Mouse (Mus musculus) adrenal gland, postnatal 36 days (tissue): ENCODE results near the gene Gm42906. TPM values are rescaled to one million over a fixed set of nuclear protein-coding genes. Genes with fewer than 3 reads are reported as not detected.

Experiments
- DNase-seq, 2 experiments: peaks; one replicate each; pipeline ENCODE4 v3.0.0; 2021; ENCODE audit warnings: mixed read lengths in 1 of 2
- total RNA-seq, 2 experiments: library from RNA; stranded (reverse); gene quantifications; 2 replicates each; pipeline ENCODE4 v1.2.3; 2021

The Gm42906 gene
- total RNA-seq, 2 experiments from 2014 or later, result not detected

DNA sequence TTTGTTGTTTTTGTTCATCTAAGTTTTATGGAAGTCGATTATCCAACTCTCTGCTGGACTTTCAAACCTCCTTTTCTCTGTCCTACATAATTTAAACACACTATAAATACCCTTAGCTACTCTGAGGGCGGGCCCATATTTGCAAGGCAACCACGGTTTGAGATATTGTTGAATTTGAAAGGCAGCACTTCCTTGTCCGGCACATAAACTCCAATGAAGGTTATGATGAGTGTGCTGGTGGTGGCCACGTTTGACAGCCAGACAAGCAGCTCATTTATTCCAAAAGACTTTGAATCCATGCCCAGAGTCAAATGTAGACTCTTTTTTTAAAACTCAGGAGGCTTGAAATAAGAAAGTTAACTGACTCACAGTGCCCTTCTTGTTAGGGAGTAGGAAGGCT is 33.3 kb downstream of the Gm42906 start:
- no peak for DNase-seq

DNA sequence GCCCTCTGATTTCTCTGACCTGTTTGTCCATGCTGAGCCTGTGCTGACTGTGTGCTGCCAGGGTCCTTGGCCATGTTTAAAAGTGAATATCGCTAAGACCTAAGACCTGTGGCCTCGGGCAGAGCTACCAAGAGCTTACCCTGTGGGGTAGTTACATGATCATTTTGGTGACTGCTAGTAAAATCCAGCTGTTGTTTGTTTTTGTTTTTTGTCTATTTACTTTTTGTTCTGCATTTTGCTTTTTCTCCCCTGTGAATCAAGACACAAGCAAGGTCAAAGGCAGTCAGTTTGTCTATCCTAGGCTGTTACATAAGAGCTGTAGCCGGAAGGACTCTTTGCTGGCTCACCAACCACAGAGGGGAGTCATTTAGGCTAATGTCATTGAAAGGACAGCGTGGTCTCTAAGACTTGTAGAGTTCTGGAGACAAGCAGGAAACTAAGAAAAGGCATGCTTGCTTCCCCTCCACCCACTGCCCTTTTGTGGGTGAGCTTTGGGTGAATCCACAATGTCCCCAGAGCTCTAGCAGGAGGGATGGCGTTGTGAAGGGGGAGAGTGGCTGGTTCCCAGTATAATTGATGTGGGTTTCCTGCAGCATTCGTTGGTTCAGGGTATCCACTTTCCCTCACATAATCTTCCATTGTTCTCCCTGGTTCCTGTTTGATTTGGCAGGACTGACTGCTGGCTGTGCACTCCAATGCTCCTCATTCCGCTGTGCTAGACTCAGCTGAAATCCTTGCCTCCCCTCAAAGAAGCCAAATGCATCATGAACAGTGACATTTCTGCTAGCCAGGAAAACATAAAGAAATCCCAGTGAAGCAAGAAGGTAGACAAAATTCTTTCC is 33.9 kb downstream of the Gm42906 start:
- DNase-seq, result peak in 1 of 2 experiments; percentile 13

DNA sequence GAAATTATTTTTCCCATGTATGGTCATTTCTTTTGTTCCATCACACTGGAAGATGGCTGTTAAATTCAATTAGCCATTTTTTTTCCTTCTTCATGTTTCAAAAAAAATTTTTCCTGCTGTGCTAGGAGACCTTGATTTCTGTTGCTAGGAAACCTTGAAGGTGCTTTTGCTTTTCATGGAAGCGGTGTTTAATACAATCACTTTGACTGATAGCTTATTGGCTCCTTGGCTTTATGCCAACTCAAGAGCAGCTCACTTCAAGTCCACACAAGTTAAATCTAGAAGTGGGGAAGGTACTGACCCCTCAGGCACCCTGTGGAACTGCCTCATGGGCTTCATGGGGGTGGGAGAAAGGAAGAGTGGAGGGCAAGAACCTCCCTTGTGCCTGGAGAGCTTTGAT is 38.1 kb downstream of the Gm42906 start:
- no peak for DNase-seq

DNA sequence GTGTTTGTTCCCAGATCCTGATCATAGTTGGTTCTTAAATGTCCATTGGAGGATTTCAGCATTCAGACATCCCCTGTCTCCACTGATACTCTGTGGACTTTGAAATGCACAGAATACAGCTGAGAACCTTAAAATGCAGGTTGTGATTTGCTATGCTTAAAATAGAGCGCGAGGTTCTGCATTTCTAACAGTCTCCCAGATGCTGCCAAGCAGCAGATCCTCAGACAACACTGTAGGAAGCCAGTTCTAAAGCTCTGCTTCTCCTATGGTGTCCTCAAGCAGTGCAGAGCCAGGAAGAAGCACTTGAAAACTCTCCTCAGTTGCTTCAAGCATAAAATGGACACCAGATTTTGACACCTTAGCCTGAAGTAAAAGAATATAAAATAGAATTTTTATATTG is 48.1 kb downstream of the Gm42906 start:
- DNase-seq, result no peak

DNA sequence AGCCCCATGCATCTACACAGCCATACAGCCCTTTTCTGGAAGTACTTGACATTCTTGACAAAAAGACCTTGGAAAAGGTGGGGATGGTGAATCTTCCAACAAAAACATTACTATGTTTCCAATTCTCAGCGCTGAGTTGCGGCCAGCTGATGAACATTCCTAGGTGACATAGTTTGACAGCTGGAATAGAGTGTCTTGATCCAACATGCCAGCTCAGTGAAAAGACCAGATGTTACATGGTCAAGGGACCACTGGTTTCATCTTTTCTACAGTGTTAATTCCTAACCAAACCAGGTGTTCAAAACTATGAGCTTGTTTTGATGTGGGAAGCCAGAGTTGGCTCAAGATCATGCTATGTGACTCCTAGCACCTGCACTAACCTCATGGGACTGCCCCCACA is 48.8 kb downstream of the Gm42906 start:
- DNase-seq, result no peak

DNA sequence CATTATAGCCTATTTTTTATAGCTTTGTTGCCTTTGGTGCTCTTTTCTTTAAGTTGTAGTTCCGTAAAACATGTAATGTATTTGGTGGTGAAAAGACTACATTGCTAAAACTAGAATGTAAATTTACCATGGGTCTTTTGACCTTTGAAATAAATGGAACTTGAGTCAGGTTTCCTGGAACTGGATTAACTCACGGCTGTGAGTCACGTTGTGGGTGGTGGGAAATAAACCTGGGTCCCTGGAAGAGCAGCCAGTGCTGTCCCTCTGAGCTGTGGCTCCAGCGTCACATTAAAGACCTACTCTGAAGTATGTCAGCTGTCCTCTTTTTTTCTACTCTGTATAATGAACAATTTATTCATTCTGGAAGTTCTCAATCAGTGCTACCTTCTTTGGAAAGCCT is 51.0 kb downstream of the Gm42906 start:
- peak in 1 of 2 experiments; percentile 36 for DNase-seq

DNA sequence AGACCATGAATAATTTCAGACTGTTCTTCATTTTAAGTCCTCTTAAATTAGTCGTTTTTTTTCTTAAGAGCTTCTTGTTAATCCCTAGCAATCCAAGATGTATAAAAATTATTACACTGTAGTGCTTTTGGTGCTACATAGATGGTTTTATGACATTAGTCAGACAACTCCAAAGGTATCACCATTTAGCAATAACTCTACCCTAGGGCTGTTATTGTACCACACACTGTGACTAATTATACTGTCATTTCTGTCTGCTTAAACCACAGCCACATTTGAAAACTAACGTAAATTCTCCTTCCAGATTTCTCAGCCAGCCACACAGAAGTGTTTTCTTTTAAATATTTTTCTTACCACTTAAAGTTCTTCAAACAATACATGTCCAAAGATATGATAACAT is 53.1 kb downstream of the Gm42906 start:
- no peak for DNase-seq

DNA sequence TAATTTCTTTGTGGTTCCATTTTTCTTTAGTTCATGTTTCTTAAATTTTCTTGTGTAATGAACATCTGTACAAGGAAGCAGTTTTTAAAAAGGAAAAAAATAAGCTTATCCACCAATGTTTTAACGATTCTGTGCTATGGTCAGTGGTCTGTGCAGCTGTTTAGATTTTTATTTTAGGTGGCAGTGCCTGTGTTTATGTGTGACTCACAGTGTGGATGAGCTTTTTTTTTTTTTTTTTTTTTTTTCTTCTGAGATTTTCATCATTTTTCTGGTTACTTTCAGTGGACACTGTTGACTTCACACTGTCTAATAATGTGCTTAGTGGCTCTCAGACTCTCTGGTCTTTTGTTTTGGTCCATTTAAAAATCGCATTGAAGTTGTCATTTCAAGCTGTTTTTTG is 56.8 kb downstream of the Gm42906 start:
- DNase-seq, result no peak

DNA sequence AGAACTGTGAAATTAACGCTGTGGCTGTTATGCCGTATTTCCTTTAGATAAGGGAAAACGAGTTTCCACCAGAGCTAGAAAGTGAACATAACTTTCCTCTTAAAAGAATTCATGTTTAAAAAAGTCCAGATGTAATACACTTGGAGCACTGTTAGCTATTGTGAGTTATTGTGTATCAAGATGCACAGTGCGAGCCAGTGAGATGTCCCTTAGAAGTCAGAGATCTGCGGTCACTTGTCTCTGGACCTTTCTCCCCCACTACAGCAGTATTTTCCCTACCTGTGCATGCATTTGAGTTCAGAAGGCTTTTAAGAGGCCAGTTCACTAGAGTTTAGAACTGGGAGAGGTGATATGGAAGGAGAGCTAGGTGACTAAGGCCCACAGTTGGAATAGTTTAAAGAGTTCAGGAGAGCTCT is 58.6 kb downstream of the Gm42906 start:
- no peak for DNase-seq

DNA sequence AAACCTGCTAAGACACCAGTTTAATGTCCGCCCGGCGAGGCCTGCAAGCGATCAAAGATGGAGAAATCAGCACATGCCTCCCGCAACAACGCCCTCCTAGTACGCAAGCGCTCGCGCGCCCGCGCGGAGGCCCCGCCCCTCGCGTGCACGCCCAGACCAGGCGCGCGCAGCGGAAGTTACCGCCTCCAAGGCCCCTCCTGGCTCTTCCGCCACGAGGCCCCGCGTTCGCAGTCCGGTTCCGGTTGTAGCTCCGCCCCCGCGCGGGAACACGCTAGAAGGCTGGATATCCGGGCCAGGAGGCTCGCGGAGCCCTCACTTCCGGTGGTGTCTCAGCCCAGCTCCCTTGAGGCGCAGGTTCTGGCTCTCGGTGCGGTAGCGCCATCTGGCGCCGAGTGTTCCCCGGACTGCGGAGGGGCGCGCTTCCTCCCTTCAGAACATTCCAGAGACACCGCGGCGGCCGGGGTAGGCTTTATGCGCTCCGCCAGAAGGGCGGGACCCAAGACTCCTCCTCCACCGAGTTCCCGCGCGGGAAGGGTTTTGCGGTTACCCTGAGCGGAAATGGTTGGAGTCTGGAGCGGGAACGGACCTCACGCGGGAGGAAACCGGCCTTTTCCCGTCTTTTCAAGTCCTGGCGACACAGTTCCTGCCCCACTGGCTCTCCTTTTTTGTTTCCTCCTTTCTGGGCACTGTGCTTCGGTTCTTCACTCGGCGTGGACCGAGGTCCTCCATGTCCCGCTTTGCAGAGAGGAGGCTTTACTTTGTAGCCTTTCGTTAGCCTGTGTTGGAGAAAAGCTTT is 59.4 kb downstream of the Gm42906 start:
- peak; percentile 100 for DNase-seq

DNA sequence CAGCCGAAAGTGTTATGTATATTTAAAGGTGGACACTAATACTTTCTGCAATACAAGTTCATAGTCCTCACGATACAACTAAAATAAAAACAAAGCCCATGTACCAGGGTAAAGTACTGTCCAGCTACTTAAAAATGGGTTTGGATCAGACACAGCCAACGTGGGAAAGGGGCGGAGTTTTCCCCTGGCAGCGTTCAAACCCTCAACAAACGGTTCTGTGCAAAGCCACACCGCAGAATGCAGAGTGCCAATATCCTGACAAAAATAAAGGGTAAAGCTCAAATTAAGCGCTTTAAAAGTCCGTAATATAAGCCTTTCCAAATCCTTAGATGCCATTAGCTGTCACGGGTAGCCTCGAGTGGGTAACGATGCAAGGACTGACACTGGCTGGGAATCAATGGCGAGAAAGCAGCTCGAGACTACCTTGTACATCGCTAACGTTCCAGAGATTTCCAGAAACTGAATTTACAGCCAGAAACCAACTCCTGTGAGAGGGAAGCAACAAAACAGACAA is 60.0 kb downstream of the Gm42906 start:
- peak; percentile 73 to 80 for DNase-seq

DNA sequence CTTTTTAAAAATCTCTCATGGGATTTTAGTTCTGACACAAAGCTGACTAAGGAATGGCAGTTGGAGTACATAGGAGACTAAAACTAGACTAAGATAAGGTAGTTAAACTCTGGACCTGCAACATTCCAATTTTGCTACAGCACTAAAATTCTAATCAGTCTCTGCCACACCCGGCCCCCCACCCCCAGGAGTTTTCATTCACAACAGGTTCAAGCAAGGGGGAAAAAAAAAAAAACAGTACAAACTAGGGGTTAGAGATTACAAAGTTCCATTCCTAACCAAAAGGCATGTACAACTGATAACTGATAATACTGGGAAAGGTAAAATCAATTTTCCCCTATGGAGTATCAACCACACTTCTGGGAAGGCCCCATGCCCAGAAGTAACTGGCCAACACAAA is 60.6 kb downstream of the Gm42906 start:
- DNase-seq, result no peak

DNA sequence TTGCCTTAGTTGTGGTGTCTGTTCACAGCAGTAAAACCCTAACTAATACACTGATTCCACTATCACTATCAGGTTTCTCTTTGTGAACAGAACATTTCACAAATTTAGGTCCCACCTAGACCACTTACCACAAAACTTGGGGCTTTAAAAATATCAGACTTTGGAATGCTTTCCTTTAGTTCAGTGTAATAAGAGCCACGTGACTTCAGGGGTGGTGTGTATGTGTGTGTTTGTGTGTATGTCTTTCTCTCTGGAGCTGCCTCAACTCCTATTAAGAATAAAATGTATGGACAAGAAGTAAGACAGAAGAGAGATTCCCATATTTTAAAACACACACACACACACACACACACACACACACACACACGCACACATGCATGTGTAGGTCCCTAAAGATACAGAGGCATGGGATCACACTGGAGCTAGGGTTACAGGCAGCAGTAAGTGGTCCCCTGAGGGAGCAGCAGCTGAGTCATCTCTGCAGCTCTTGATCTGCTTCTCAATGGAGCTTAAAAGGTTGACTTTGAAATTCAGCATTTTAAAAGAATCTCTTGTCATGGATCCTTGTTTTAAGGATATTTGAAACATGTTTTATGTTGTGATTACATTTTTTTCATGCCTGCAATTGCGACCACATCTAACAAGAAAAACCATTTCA is 64.5 kb downstream of the Gm42906 start:
- no peak for DNase-seq

DNA sequence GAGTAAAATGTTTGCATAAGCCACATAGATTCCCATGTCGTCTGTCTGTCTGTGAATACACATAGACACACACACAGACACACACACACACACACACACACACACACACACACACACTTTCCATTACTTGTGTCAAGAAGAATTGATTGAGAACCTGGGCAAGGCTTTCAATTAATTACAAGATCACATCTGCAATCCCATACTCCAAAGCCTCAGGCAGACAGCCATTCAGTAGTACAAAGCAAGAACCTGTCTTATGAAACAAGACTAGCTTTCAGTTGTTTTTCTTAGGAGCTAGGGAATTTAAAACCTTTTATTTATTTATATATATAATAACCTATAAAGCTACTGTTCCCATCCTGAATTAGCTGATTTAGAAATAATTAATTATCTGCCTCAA is 78.3 kb downstream of the Gm42906 start:
- DNase-seq, result no peak

DNA sequence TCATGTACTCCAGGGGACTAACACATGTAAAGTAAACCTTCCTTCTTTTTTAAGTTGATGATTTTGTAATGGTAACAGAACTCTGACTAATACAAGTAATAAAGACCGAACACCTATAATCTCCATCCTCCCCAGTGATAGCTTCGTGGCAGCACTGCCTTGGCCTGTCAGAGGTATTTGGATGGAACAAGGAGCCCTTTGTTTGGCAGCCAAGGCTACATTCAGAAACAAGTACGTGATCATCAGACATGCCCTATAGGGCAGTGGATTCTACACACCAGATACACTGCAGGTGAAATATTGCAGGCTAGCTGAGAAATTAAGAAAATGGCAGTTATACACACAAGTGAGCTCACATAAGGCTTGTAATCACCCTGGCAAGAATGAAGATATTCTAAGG is 79.5 kb downstream of the Gm42906 start:
- DNase-seq, result no peak

DNA sequence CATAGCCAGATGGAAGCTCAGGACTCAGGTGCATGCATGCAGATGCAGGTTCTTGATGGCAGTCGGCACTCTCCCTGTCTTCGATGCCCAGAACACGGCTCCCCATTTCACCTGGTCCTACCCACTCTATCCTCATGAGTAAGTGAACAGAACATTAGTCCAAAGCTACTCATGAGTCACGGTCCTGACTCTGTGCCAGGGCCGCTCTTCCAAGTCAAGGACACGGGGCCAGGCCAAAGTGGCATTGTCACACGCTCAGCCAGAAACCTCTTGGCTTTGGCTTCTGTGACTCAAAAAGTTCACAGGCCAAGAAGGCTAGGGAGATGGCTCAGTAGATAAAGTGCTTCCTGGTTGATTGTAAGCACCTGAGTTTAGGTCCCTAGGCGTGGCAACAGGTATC is 81.3 kb downstream of the Gm42906 start:
- peak; percentile 90 to 93 for DNase-seq

DNA sequence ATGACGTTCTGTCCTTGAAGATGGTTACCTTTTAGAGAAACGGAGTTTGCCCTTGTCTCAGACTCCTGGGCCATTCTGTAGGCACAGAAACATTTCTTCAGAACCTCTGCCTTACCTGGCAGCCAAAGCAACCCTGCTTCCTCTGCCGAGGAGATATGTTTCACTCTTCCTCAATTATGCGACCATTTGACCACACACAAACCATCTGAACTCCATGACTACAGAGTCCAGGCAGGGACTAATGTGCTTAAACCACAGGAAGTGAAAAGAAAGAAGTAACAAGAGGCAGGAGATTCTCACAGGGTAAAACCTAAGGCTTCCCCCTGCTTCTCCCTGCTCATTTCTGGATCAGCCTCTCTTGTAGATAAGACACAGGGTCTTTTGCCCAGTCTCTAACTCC is 83.2 kb downstream of the Gm42906 start:
- DNase-seq, result no peak

DNA sequence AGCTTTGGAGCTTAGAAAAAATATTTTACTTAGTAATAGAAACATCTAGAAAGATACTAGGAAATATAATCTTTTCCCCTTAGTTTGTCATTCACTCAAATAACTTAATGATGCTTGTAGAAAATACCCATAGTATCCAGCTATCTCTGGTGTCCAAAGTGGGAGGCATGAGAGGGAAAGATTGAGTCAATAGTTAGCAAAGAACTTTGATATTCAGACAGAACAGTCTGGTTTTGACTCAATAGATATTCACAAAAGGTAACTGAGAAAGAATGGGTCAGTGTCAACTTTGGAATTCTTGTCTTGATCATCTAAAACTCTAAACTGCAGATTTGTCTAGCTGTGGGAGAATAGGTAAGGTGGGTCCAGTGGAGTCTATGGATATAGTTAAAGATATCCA is 94.3 kb downstream of the Gm42906 start:
- no peak for DNase-seq

DNA sequence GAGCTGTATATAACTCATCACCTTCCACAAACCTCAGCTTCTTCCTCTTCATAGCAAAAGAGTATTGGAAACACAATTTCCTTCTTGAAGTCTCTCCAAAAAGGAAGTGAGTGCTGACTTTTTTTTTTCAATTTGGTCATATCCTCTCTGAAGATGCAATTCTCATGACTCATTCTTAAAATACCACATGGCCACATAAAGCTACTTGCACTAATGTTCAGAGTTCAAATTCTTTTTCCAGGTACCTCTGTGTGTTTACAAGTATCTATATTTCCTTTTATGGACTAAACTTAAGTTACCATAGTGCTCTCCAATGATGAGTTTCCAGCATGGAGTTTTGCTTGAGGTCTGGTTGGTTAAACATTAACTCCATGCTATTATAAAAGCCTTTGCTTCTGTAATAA is 94.8 kb downstream of the Gm42906 start:
- no peak for DNase-seq

DNA sequence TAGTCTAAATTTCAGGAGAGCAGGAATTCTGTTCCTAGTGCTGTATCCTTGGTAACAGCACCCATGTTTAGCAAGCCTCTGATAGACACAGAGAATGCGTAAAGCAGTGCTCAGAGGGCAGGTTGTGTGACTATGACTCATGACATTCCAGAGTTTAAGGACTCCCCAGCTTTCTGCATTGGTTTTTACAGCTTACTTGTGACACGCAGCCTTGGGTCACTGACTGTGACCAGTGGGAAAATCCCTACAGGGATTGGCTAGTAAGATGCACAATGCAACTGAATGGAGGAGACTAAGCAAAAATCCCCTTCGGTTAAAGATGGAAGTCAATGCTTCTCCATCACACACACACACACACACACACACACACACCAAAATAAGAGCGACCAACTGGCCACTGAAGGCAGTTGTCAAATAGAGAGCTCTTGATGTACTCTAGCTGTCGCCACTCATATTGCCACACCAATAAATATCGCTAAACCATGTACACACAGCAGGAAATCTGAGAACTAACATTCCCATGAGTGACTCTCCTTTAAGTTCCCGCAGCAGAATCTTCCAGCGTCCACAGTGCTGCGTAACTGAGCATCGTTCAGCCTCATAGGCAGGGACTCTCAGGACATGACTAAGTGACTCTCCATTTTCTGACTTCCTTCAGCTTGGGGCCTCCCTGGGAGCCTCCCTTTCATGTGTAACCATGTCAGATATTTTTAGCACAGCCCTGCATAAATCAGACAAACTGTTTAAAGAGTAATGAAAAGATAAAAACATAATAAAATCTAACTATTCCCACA is 112.0 kb downstream of the Gm42906 start:
- peak; percentile 17 to 24 for DNase-seq

DNA sequence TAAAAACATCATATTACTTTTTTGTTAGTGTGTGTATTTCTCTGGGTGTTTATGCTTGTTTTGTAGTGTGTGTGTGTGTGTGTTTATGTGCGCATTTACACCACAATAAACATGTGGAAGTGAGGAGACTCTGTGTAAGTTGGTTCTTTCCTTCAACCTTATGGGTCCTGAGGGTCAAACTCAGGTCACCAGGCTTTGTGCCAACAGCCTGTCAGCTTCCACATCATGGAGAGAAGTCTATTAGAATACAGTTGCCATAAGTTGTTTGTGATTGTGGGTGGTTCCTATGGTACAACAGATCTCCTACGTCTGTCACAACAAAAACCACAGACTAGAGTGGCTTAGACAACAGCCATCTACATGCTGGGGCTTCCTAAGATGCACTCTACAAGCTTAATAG is 127.7 kb downstream of the Gm42906 start:
- DNase-seq, result no peak

DNA sequence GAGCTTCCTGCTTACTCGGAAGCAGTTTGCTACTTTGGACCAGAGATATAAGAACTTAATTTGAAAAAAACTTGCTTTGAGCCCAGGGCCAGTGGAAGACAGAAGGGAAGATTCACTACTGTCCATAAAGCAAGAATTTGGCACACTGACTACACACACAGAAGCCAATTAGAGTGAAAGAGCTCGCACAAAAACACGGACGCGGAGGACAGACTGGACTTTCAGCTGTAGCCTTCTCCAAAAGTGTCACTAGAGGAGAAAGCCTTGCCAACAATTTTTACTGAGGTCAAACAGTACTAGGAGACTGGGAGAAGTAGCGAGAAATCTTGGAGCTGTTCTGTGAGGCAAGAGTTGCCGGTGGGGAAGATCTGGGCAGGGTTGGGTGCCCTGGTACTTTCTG is 128.4 kb downstream of the Gm42906 start:
- DNase-seq, result no peak
